Mouse (Mus musculus) monocyte, adult 2 months (primary cell): ENCODE results near the gene Gm4303.
"Not testable (repeated sequence)": the region's sequence is repeated elsewhere in the genome, so short reads cannot be mapped to it uniquely, and the experiment has no call there.

ENCODE experiments used
- DNase-seq, 2 experiments: peaks; one replicate each; pipeline ENCODE4 v3.0.0; 2022; ENCODE audit warnings: low spot score in 2 of 2, low read depth in 1 of 2

Gene Gm4303

DNA sequence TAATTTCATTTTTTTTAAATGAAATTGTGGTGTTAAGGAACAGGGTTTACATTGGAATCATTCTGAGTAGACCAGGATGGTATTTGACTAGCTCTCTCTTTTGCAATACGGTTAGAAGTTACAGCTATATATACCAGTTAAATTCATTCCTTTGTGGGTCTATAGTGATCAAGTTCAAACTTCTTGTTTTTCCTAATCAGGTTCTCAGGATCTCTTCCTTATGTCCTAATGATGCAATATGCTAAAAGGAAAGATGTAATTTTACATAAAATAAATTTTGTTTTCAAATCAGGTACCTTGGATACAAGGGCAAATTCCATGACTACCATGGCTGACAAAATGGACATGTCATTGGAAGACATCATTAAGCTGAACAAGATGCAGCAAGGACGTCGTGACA is at the start of gene Gm4303:
Gene Gm4303, plus strand, starts transcription at position 301 of the 400 bp plus-strand sequence.
- not testable (repeated sequence) for DNase-seq

DNA sequence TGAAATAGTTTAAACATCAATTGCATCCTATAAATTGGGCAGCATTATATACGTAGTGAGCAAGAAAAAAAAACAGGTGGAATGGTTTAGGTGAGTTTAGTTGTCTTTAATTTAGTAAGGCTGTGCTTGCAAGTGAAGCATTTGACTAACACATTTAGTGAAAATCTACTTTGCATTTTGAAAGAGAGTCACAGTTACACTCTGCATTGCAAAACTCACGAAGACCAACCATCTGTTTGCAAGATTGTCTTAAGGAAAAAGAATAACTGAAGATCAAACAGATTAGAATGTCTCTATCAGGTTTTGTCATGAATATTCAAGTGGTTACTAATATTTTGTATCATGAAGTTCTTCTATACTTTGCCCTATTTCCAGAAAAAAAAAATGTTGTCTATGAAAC is 49.7 kb upstream of the Gm4303 start:
- DNase-seq: no peak

DNA sequence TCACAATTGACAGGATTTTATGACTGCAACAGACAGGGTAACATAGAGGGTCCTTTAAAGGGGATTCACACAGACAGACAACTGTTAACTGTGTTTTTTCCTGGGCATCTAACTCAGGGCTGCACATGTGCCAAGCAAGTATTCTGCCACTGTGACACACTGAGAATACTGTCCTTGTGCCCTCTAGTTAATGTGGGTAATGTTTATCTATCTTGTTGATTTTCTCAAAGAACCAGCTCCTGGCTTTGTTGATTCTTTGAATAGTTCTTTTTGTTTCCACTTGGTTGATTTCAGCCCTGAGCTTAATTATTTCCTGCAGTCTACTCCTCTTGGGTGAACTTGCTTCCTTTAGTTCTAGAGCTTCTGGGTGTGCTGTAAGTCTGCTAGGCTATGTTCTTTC is 45.7 kb upstream of the Gm4303 start:
- DNase-seq: not testable (repeated sequence)

DNA sequence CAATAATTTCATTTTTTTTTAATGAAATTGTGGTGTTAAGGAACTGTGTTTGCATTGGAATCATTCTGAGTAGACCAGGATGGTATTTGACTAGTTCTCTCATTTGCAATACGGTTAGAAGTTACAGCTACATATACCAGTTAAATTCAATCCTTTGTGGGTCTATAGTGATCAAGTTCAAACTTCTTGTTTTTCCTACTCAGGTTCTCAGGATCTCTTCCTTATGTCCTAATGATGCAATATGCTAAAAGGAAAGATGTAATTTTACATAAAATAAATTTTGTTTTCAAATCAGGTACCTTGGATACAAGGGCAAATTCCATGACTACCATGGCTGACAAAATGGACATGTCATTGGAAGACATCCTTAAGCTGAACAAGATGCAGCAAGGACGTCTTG is 10.4 kb upstream of the Gm4303 start, which contains the start of gene Gm4301:
Gene Gm4301, plus strand, starts transcription at position 301 of the 400 bp plus-strand sequence.
- DNase-seq: not testable (repeated sequence)

DNA sequence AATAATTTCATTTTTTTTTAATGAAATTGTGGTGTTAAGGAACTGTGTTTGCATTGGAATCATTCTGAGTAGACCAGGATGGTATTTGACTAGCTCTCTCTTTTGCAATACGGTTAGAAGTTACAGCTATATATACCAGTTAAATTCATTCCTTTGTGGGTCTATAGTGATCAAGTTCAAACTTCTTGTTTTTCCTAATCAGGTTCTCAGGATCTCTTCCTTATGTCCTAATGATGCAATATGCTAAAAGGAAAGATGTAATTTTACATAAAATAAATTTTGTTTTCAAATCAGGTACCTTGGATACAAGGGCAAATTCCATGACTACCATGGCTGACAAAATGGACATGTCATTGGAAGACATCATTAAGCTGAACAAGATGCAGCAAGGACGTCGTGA is 5.2 kb upstream of the Gm4303 start, which contains the start of gene Gm4302:
Gene Gm4302, plus strand, starts transcription at position 301 of the 400 bp plus-strand sequence.
- not testable (repeated sequence) for DNase-seq

DNA sequence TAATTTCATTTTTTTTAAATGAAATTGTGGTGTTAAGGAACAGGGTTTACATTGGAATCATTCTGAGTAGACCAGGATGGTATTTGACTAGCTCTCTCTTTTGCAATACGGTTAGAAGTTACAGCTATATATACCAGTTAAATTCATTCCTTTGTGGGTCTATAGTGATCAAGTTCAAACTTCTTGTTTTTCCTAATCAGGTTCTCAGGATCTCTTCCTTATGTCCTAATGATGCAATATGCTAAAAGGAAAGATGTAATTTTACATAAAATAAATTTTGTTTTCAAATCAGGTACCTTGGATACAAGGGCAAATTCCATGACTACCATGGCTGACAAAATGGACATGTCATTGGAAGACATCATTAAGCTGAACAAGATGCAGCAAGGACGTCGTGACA is 5.0 kb downstream of the Gm4303 start, which contains the start of gene Gm4305:
Gene Gm4305, plus strand, starts transcription at position 301 of the 400 bp plus-strand sequence.
- DNase-seq: not testable (repeated sequence)

DNA sequence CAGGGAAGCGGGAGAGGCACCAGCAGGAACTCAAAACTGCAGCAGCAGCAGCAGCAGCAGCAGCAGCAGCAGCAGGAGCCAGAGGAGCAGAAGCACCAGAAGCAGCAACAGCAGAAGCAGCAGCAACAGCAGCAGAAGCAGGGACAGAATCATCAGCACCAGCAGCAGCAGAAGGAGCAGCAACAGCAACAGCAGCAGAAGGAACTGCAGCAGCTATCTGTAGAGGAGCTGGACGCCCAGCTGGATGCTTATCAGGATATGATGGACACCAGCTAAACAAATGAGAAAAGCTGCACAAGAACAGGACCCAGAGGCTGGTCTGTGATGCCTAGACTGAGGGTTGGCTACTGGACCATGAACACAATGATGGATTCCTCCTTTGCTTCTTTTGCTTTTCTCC is 11.1 kb downstream of the Gm4303 start:
- peak in 1 of 2 experiments; percentile 1 for DNase-seq

DNA sequence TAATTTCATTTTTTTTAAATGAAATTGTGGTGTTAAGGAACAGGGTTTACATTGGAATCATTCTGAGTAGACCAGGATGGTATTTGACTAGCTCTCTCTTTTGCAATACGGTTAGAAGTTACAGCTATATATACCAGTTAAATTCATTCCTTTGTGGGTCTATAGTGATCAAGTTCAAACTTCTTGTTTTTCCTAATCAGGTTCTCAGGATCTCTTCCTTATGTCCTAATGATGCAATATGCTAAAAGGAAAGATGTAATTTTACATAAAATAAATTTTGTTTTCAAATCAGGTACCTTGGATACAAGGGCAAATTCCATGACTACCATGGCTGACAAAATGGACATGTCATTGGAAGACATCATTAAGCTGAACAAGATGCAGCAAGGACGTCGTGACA is 15.3 kb downstream of the Gm4303 start, which contains the start of gene Gm4307:
Gene Gm4307, plus strand, starts transcription at position 301 of the 400 bp plus-strand sequence.
- not testable (repeated sequence) for DNase-seq

DNA sequence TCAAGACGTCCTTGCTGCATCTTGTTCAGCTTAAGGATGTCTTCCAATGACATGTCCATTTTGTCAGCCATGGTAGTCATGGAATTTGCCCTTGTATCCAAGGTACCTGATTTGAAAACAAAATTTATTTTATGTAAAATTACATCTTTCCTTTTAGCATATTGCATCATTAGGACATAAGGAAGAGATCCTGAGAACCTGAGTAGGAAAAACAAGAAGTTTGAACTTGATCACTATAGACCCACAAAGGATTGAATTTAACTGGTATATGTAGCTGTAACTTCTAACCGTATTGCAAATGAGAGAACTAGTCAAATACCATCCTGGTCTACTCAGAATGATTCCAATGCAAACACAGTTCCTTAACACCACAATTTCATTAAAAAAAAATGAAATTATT is 36.7 kb downstream of the Gm4303 start, which contains the start of gene Gm4312:
Gene Gm4312, minus strand, starts transcription at position 101 of the 400 bp plus-strand sequence.
- DNase-seq: not testable (repeated sequence)
